ENCODE assay signal across 14 mouse cellular contexts in the genomic region with DNA sequence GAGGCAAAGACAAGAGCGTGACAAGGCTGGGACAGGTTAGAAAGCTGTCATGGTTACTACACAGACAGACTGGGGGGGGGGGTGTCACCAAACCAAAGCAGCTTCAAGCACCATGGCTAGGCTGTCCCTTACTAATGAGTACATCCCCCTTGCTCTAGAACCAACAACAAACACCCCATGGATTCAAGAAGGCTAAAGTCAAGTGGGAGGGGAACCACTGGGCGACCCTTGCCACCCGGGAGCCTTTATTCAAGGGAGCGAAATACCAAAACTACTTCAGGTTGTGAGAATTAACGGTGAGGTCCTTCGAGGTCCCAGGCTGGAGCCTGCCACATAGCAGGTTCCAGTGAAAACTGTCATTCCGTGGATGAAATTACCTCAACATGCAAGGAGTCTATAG. TPM values are rescaled to one million over a fixed set of nuclear protein-coding genes. Genes with fewer than 3 reads are reported as not detected.
DNase-seq lines count a peak whose midpoint lies in the region; ATAC-seq lines count a peak whose summit lies in the region.
"Had no signal": no experiment of that assay in that cellular context is flagged by ENCODE, and none has a peak within 500 bp of the region (broad histone marks: within the 10 kb centered on the region; RNA-seq: fewer than 3 reads in every experiment).

No protein-coding gene starts in this region.

- peaks cover 22% of the 10 kb centered on the region for H3K4me1 ChIP-seq in heart, embryonic 10.5 days
- H3K4me1 ChIP-seq in embryonic facial prominence, embryonic 10.5 days, result peaks cover 60% of the 10 kb centered on the region
- peaks cover 30% of the 10 kb centered on the region for H3K4me1 ChIP-seq in hindbrain, embryonic 15.5 days (replicated peaks)
- peaks cover 43% of the 10 kb centered on the region for H3K4me1 ChIP-seq in midbrain, embryonic 14.5 days (ENCODE audit: control insufficient read depth, insufficient read depth, low read length)
- H3K4me1 ChIP-seq: megakaryocyte, embryonic 14.5 days had no signal

- no peak for ATAC-seq in hindbrain, embryonic 15.5 days (ENCODE audit: low FRiP score, low read depth)
- no peak for ATAC-seq in midbrain, embryonic 14.5 days (ENCODE audit: low FRiP score, low TSS enrichment)

- no peak for DNase-seq in heart, embryonic 10.5 days (ENCODE audit: low spot score)
- no peak for DNase-seq in heart, postnatal 4 days
- no peak for DNase-seq in embryonic facial prominence, embryonic 10.5 days (ENCODE audit: low spot score)
- DNase-seq in midbrain, embryonic 14.5 days, result no peak
- DNase-seq in kidney, adult 8-10 months, result no peak
- no peak for DNase-seq in gastrocnemius, postnatal 10 days
- no peak for DNase-seq in spleen, postnatal 10 days (ENCODE audit: low spot score in 2 of 2)
- DNase-seq: cerebellum, adult 8-10 months; heart, adult 18-20 months; heart, postnatal 36 days had no signal

- no peaks in the 10 kb centered on the region for H3K36me3 ChIP-seq in heart, embryonic 10.5 days
- H3K36me3 ChIP-seq in embryonic facial prominence, embryonic 10.5 days (replicated peaks), result peaks cover 15% of the 10 kb centered on the region
- no peaks in the 10 kb centered on the region for H3K36me3 ChIP-seq in hindbrain, embryonic 15.5 days
- H3K36me3 ChIP-seq in midbrain, embryonic 14.5 days (ENCODE audit: control insufficient read depth, insufficient read depth, low read length), result no peaks in the 10 kb centered on the region
- H3K36me3 ChIP-seq: kidney, embryonic 15.5 days had no signal

- H3K9me3 ChIP-seq in heart, embryonic 10.5 days, result no peaks in the 10 kb centered on the region
- H3K9me3 ChIP-seq in embryonic facial prominence, embryonic 10.5 days, result no peaks in the 10 kb centered on the region
- H3K9me3 ChIP-seq in hindbrain, embryonic 15.5 days, result no peaks in the 10 kb centered on the region
- H3K9me3 ChIP-seq in midbrain, embryonic 14.5 days (ENCODE audit: control insufficient read depth, low read length), result no peaks in the 10 kb centered on the region
- H3K9me3 ChIP-seq: kidney, embryonic 15.5 days; megakaryocyte, embryonic 14.5 days had no signal

- peak overlapping the region; percentile 11; the same call in 1 of the 2 replicates for H3K4me2 ChIP-seq in hindbrain, embryonic 15.5 days
- peak overlapping the region; percentile 97 for H3K4me2 ChIP-seq in midbrain, embryonic 14.5 days (ENCODE audit: low read length)
- H3K4me2 ChIP-seq: kidney, embryonic 15.5 days had no signal

- H3K27me3 ChIP-seq in heart, embryonic 10.5 days (ENCODE audit: insufficient read depth, poor library complexity, severe bottlenecking), result peaks cover 8% of the 10 kb centered on the region; the same call in 1 of the 2 replicates
- peaks cover 16% of the 10 kb centered on the region for H3K27me3 ChIP-seq in embryonic facial prominence, embryonic 10.5 days (replicated peaks; ENCODE audit: low read depth, poor library complexity, severe bottlenecking)
- H3K27me3 ChIP-seq in hindbrain, embryonic 15.5 days, result peaks cover 35% of the 10 kb centered on the region
- H3K27me3 ChIP-seq in midbrain, embryonic 14.5 days (ENCODE audit: control insufficient read depth, insufficient read depth, low read length), result peaks cover 20% of the 10 kb centered on the region; the same call in 1 of the 2 replicates

- H3K4me3 ChIP-seq in heart, embryonic 10.5 days, result peak overlapping the region; percentile 83
- peak overlapping the region; percentile 91 for H3K4me3 ChIP-seq in embryonic facial prominence, embryonic 10.5 days
- H3K4me3 ChIP-seq in hindbrain, embryonic 15.5 days, result no peak overlapping the region
- no peak overlapping the region; the same call in 1 of the 2 replicates for H3K4me3 ChIP-seq in midbrain, embryonic 14.5 days (replicated peaks; ENCODE audit: low read depth, low read length)
- H3K4me3 ChIP-seq: kidney, embryonic 15.5 days; megakaryocyte, embryonic 14.5 days had no signal

- no peak overlapping the region for H3K27ac ChIP-seq in heart, embryonic 10.5 days
- peak overlapping the region; percentile 7; the same call in 1 of the 2 replicates for H3K27ac ChIP-seq in embryonic facial prominence, embryonic 10.5 days (replicated peaks)
- H3K27ac ChIP-seq in hindbrain, embryonic 15.5 days (replicated peaks), result no peak overlapping the region
- H3K27ac ChIP-seq in midbrain, embryonic 14.5 days (replicated peaks; ENCODE audit: low read depth, low read length), result no peak overlapping the region
- H3K27ac ChIP-seq: kidney, embryonic 15.5 days had no signal

- 20% methylated on average over 7 of the region's 7 CpGs for WGBS in heart, embryonic 10.5 days
- 10% methylated on average over 7 of the region's 7 CpGs for WGBS in embryonic facial prominence, embryonic 10.5 days
- WGBS in hindbrain, embryonic 15.5 days, result 10% methylated on average over 7 of the region's 7 CpGs
- WGBS in midbrain, embryonic 14.5 days, result 4% methylated on average over 7 of the region's 7 CpGs

- H3K9ac ChIP-seq in hindbrain, embryonic 15.5 days, result no peak overlapping the region
- no peak overlapping the region for H3K9ac ChIP-seq in midbrain, embryonic 14.5 days (replicated peaks; ENCODE audit: low read length)
- H3K9ac ChIP-seq: kidney, embryonic 15.5 days had no signal

RNA-seq across cellular contexts. Expression of a gene that starts 4.0 kb away (rescaled TPM):
- 10.6 and 21.6 TPM in 2 replicates for polyA plus RNA-seq in heart, embryonic 10.5 days (2016; fragmentation: Nextera tagmentation; extraction: Ambion mirVana)
- total RNA-seq in heart, postnatal 4 days (2021), result 1 to 10 TPM; 1.1 to 1.5 TPM
- 34.6 and 50.1 TPM in 2 replicates for polyA plus RNA-seq in embryonic facial prominence, embryonic 10.5 days (2016; fragmentation: Nextera tagmentation; extraction: Ambion mirVana)
- 0.44 and 2.5 TPM in 2 replicates for polyA plus RNA-seq in hindbrain, embryonic 15.5 days (2015; fragmentation: Nextera tagmentation; extraction: Ambion mirVana)
- polyA plus RNA-seq in midbrain, embryonic 14.5 days (2014; fragmentation: Nextera tagmentation; extraction: Ambion mirVana), result 1.8 and 2.6 TPM in 2 replicates
- under 1 TPM; 0.33 to 0.70 TPM for total RNA-seq in gastrocnemius, postnatal 10 days (2021)
- total RNA-seq: MEL had no signal

RNA-seq across cellular contexts. Expression of a gene that starts 21.6 kb away (rescaled TPM):
- polyA plus RNA-seq in heart, embryonic 10.5 days (2016; fragmentation: Nextera tagmentation; extraction: Ambion mirVana), result 8.9 and 11.8 TPM in 2 replicates
- 10 to 100 TPM; 56.8 to 57.7 TPM for total RNA-seq in heart, postnatal 4 days (2021)
- 9.3 and 9.4 TPM in 2 replicates for polyA plus RNA-seq in embryonic facial prominence, embryonic 10.5 days (2016; fragmentation: Nextera tagmentation; extraction: Ambion mirVana)
- polyA plus RNA-seq in hindbrain, embryonic 15.5 days (2015; fragmentation: Nextera tagmentation; extraction: Ambion mirVana), result 160 and 177 TPM in 2 replicates
- polyA plus RNA-seq in midbrain, embryonic 14.5 days (2014; fragmentation: Nextera tagmentation; extraction: Ambion mirVana), result 79.7 and 85.9 TPM in 2 replicates
- total RNA-seq in gastrocnemius, postnatal 10 days (2021), result 10 to 100 TPM; 24.2 to 30.9 TPM
- total RNA-seq: MEL had no signal

Comparison
In these comparisons a context has a peak if more than half of its experiments do, and no peak if none do; other contexts are left out.
1. H3K4me3 ChIP-seq: peak in heart, embryonic 10.5 days (single experiment) and embryonic facial prominence, embryonic 10.5 days (single experiment); none in hindbrain, embryonic 15.5 days (single experiment) and midbrain, embryonic 14.5 days (single experiment).